Mouse (Mus musculus): ENCODE measurements around the gene Ankrd24.

DNA sequence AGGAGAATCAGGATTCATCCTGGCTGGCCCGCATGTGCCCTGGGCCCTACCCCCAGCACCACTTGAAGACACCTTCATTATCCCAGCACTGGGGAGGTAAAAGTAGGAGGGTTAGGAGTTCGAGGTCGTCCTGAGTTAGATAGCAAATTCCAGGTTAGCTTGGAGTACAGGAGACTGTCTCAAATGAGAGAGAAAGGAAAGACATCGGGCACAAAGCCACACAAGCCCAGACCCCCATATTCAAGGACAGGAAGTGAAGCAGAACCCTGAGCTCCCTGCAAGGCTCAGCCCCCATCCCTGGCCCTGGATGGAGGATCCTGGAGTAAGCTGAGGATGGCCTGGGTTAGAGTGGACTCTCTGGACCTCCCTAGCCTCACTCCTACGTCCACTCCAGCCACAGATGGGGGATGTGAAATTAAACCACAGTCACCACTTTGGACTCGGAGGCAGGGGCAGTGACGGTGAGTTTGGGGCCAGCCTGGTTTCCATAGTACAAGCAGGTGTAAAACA lies 26.9 kb upstream of the Ankrd24 start:
- no peak for TF ChIP-seq CTCF (IDR thresholded peaks at IDR 0.05; ENCODE audit: low read depth)
- no peak for TF ChIP-seq EP300 (IDR thresholded peaks at IDR 0.05; ENCODE audit: low read depth)

All from liver, embryonic 14.5 days (tissue).